Mouse (Mus musculus) liver, embryonic 11.5 days (tissue): Measurements from ENCODE around the gene Slc25a41. TPM values are rescaled to one million over a fixed set of nuclear protein-coding genes. Genes with fewer than 3 reads are reported as not detected.

Experiments
- ATAC-seq: fragments of 200-750 bp; cut with Nextera tagmentation; replicated peaks from 2 replicates; pipeline ENCODE4 v1.8.0; 2017; ENCODE audit warnings: moderate number of reproducible peaks, mild to moderate bottlenecking, moderate TSS enrichment, moderate library complexity; ENCODE audit not compliant: low FRiP score
- DNase-seq: peaks from one replicate; pipeline ENCODE4 v3.0.0-alpha.2; 2017; ENCODE audit warnings: low spot score
- H3K27ac ChIP-seq: fragments of 300-500 bp; sonication (generic); 2 replicates; pipeline ENCODE4 v1.5.1; 2014; ENCODE audit warnings: mild to moderate bottlenecking, low read depth, low read length, control low read depth
- H3K27me3 ChIP-seq: fragments of 300-500 bp; sonication (generic); replicated peaks from 2 replicates; pipeline ENCODE4 v1.6.1; 2014; ENCODE audit warnings: low read length, mixed read lengths; ENCODE audit not compliant: control insufficient read depth, insufficient read depth
- H3K36me3 ChIP-seq: fragments of 300-500 bp; sonication (generic); 2 replicates; pipeline ENCODE4 v1.6.1; 2014; ENCODE audit warnings: mild to moderate bottlenecking, low read length, moderate library complexity, mixed read lengths; ENCODE audit not compliant: control insufficient read depth, insufficient read depth
- H3K4me1 ChIP-seq: fragments of 300-500 bp; sonication (generic); replicated peaks from 2 replicates; pipeline ENCODE4 v1.6.1; 2014; ENCODE audit warnings: low read length, mixed read lengths; ENCODE audit not compliant: control insufficient read depth, insufficient read depth
- H3K4me2 ChIP-seq: fragments of 300-500 bp; sonication (generic); 2 replicates; pipeline ENCODE4 v1.6.1; 2014; ENCODE audit warnings: mild to moderate bottlenecking, control low read depth, moderate library complexity
- H3K4me3 ChIP-seq: fragments of 300-500 bp; sonication (generic); 2 replicates; pipeline ENCODE4 v1.5.1; 2014; ENCODE audit warnings: low read depth, low read length, control low read depth
- H3K9ac ChIP-seq: fragments of 300-500 bp; sonication (generic); 2 replicates; pipeline ENCODE4 v1.6.1; 2014; ENCODE audit warnings: low read depth, low read length, control low read depth
- H3K9me3 ChIP-seq: fragments of 300-500 bp; sonication (generic); 2 replicates; pipeline ENCODE4 v1.6.1; 2016; ENCODE audit warnings: low read length, inconsistent platforms, mixed read lengths; ENCODE audit not compliant: control insufficient read depth
- WGBS: fragments of 180-500 bp; shearing (Covaris S2); extraction: QIAGEN DNeasy Blood & Tissue Kit; methylation state at CpG from one replicate; pipeline ENCODE4 v1.1.7; 2014; 5-methylcytosine and 5-hydroxymethylcytosine counted together
- polyA plus RNA-seq: library from polyadenylated mRNA; unstranded; fragments of >200 nt; fragmentation: Nextera tagmentation; extraction: Ambion mirVana; gene quantifications from 2 replicates; pipeline ENCODE4 v1.2.1, GENCODE M21; 2014

Gene Slc25a41
- polyA plus RNA-seq, 1 experiment from 2014 or later, result not detected

GRCm38 (mm10) chr17:56990966-56991365 is 50.5 kb downstream of the Slc25a41 start:
- Histone ChIP-seq H3K4me2 (peak overlapping the region; percentile 79), H3K36me3 (peaks cover 38% of the 10 kb centered on the region), H3K27me3 (no peaks in the 10 kb centered on the region), H3K9me3 (no peaks in the 10 kb centered on the region), H3K4me1 (peaks cover 8% of the 10 kb centered on the region), H3K9ac (peak overlapping the region; percentile 87), H3K27ac (no peak overlapping the region), H3K4me3 (peak overlapping the region; percentile 83)
- ATAC-seq (no peak), DNase-seq (no peak)
- 58% methylated on average over 2 of the region's 2 CpGs for WGBS

- no peaks in the 10 kb centered on the region for H3K27me3 ChIP-seq
- ATAC-seq, result peak; percentile 94
- H3K4me1 ChIP-seq, result peaks cover 8% of the 10 kb centered on the region
- peaks cover 31% of the 10 kb centered on the region for H3K36me3 ChIP-seq
- DNase-seq, result peak; percentile 95
- H3K27ac ChIP-seq, result peak within 1 kb of the TSS; percentile 28
- peak within 1 kb of the TSS; percentile 79 for H3K4me2 ChIP-seq
- H3K9me3 ChIP-seq, result no peaks in the 10 kb centered on the region
- H3K9ac ChIP-seq, result peak within 1 kb of the TSS; percentile 87
- peak within 1 kb of the TSS; percentile 83 for H3K4me3 ChIP-seq
- under 1% methylated on average over 52 of the region's 52 CpGs for WGBS
Observed at GRCm38 (mm10) chr17:56990115-56990746, 51.2 kb downstream of the Slc25a41 start, which contains the start of gene Clpp. Gene Clpp (plus strand): TSS chr17:56990305.

- no peaks in the 10 kb centered on the region for H3K27me3 ChIP-seq
- WGBS, result 2% methylated on average over 25 of the region's 25 CpGs
- peak overlapping the region; percentile 28; the same call in 1 of the 2 replicates for H3K27ac ChIP-seq
- peaks cover 26% of the 10 kb centered on the region for H3K36me3 ChIP-seq
- peak overlapping the region; percentile 83 for H3K4me3 ChIP-seq
- peaks cover 8% of the 10 kb centered on the region for H3K4me1 ChIP-seq
- peak overlapping the region; percentile 79 for H3K4me2 ChIP-seq
- peak; percentile 56 for DNase-seq
- no peaks in the 10 kb centered on the region for H3K9me3 ChIP-seq
- peak overlapping the region; percentile 87 for H3K9ac ChIP-seq
- peak; percentile 87 for ATAC-seq
Observed at GRCm38 (mm10) chr17:56989467-56990114, 51.9 kb downstream of the Slc25a41 start.

GRCm38 (mm10) chr17:56988921-56989430 is 52.5 kb downstream of the Slc25a41 start:
- Histone ChIP-seq H3K27me3 (no peaks in the 10 kb centered on the region), H3K9ac (no peak overlapping the region), H3K36me3 (peaks cover 21% of the 10 kb centered on the region), H3K4me2 (peak overlapping the region; percentile 79), H3K4me3 (peak overlapping the region; percentile 83), H3K9me3 (no peaks in the 10 kb centered on the region), H3K27ac (no peak overlapping the region), H3K4me1 (peaks cover 8% of the 10 kb centered on the region)
- ATAC-seq, result no peak
- WGBS, result 67% methylated on average over 7 of the region's 7 CpGs
- no peak for DNase-seq

- Histone ChIP-seq H3K4me3 (no peak overlapping the region), H3K27me3 (no peaks in the 10 kb centered on the region), H3K4me1 (peaks cover 8% of the 10 kb centered on the region), H3K9ac (no peak overlapping the region), H3K4me2 (no peak overlapping the region), H3K27ac (no peak overlapping the region), H3K9me3 (no peaks in the 10 kb centered on the region), H3K36me3 (peaks cover 16% of the 10 kb centered on the region)
- no peak for DNase-seq
- WGBS, result 81% methylated on average over 7 of the region's 7 CpGs
- ATAC-seq, result no peak
Observed at GRCm38 (mm10) chr17:56988441-56988840, 53.0 kb downstream of the Slc25a41 start.

GRCm38 (mm10) chr17:56986105-56986805 is 55.2 kb downstream of the Slc25a41 start:
- Histone ChIP-seq H3K9me3 (no peaks in the 10 kb centered on the region), H3K27ac (no peak overlapping the region), H3K36me3 (0 out of 2 replicates have a peak, but pooled peaks cover 2% of the 10 kb centered on the region), H3K27me3 (no peaks in the 10 kb centered on the region), H3K4me3 (no peak overlapping the region), H3K4me1 (peaks cover 5% of the 10 kb centered on the region), H3K9ac (no peak overlapping the region), H3K4me2 (no peak overlapping the region)
- 80% methylated on average over 3 of the region's 3 CpGs for WGBS
- ATAC-seq (no peak), DNase-seq (no peak)

GRCm38 (mm10) chr17:56985656-56986055 is 55.8 kb downstream of the Slc25a41 start:
- Histone ChIP-seq H3K9me3 (no peaks in the 10 kb centered on the region), H3K36me3 (no peaks in the 10 kb centered on the region), H3K27ac (no peak overlapping the region), H3K4me2 (no peak overlapping the region), H3K4me3 (no peak overlapping the region), H3K27me3 (no peaks in the 10 kb centered on the region), H3K4me1 (no peaks in the 10 kb centered on the region), H3K9ac (no peak overlapping the region)
- DNase-seq, result no peak
- ATAC-seq, result no peak
- 70% methylated on average over 3 of the region's 3 CpGs for WGBS

- no peak for DNase-seq
Observed at GRCm38 (mm10) chr17:56984886-56985285, 56.6 kb downstream of the Slc25a41 start.

More at GRCm38 (mm10) chr17:56984886-56985285, 56.6 kb downstream of the Slc25a41 start:
- no peaks in the 10 kb centered on the region for H3K36me3 ChIP-seq
- no peak overlapping the region for H3K4me2 ChIP-seq
- H3K4me1 ChIP-seq, result no peaks in the 10 kb centered on the region
- no peak overlapping the region for H3K4me3 ChIP-seq
- H3K9ac ChIP-seq, result no peak overlapping the region
- no peak for ATAC-seq
- no peak overlapping the region for H3K27ac ChIP-seq
- H3K27me3 ChIP-seq, result no peaks in the 10 kb centered on the region
- H3K9me3 ChIP-seq, result no peaks in the 10 kb centered on the region
- WGBS, result 67% methylated on average over 9 of the region's 9 CpGs
